Mouse (Mus musculus): ENCODE data around the gene Lrrn4. TPM values are rescaled to one million over a fixed set of nuclear protein-coding genes. Genes with fewer than 3 reads are reported as not detected.
A peak's percentile ranks its signal among the peaks of the same experiment; 100 is the strongest.

The Lrrn4 gene
- polyA plus RNA-seq, 1 experiment, result not detected

- no peak overlapping the region for H3K27ac ChIP-seq (ENCODE audit: insufficient read depth, low read depth, low read length)
- no peak overlapping the region for H3K4me3 ChIP-seq (ENCODE audit: insufficient read depth, low read depth, low read length)
- no peak for TF ChIP-seq POLR2A (IDR thresholded peaks at IDR 0.05; ENCODE audit: insufficient read depth, low read depth, low read length)
- no peak for TF ChIP-seq CTCF (IDR thresholded peaks at IDR 0.05; ENCODE audit: insufficient read depth, low read depth, low read length)
- H3K4me1 ChIP-seq (ENCODE audit: control insufficient read depth, insufficient read depth, low read length), result peaks cover 2% of the 10 kb centered on the region; the same call in 1 of the 2 replicates
These were observed 20.3 kb downstream of the Lrrn4 start for GRCm38 (mm10) chr2:132860435-132860834.

GRCm38 (mm10) chr2:132856333-132856732, 24.4 kb downstream of the Lrrn4 start:
- no peak overlapping the region for H3K27ac ChIP-seq (ENCODE audit: insufficient read depth, low read depth, low read length)
- WGBS, result 62% methylated on average over 5 of the region's 5 CpGs
- no peak for TF ChIP-seq CTCF (IDR thresholded peaks at IDR 0.05; ENCODE audit: insufficient read depth, low read depth, low read length)
- no peak for TF ChIP-seq POLR2A (IDR thresholded peaks at IDR 0.05; ENCODE audit: insufficient read depth, low read depth, low read length)
- peaks cover 2% of the 10 kb centered on the region; the same call in 1 of the 2 replicates for H3K4me1 ChIP-seq (ENCODE audit: control insufficient read depth, insufficient read depth, low read length)
- H3K4me3 ChIP-seq (ENCODE audit: insufficient read depth, low read depth, low read length), result no peak overlapping the region

DNA sequence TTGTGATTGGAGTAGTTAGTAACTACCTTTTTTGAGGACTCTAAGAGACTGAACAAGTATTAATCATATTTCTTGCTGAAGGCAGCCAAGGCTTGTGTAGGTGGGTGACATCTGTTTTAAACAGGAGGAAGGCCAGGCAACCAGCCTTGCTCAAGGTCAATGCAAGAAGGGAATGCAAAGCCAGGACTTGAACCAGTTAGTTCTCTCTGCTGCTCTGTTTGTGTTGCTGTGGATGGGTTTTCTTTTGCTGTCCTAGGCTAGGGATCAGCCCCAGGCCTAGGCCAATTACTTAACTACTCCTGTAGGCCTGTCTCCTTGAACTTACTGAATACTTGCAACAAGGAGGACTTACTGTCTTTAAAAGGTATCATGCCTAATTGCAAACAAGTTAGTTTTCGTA, 27.6 kb downstream of the Lrrn4 start:
- Histone ChIP-seq H3K4me1 (ENCODE audit: control insufficient read depth, insufficient read depth, low read length) (peaks cover 7% of the 10 kb centered on the region), H3K27ac (ENCODE audit: insufficient read depth, low read depth, low read length) (no peak overlapping the region), H3K4me3 (ENCODE audit: insufficient read depth, low read depth, low read length) (no peak overlapping the region)
- TF ChIP-seq POLR2A (IDR thresholded peaks at IDR 0.05; ENCODE audit: insufficient read depth, low read depth, low read length) (no peak), CTCF (IDR thresholded peaks at IDR 0.05; ENCODE audit: insufficient read depth, low read depth, low read length) (no peak)
- 96% methylated on average over 1 of the region's 1 CpGs for WGBS

- TF ChIP-seq CTCF (IDR thresholded peaks at IDR 0.05; ENCODE audit: insufficient read depth, low read depth, low read length) (no peak), POLR2A (IDR thresholded peaks at IDR 0.05; ENCODE audit: insufficient read depth, low read depth, low read length) (no peak)
- Histone ChIP-seq H3K4me3 (ENCODE audit: insufficient read depth, low read depth, low read length) (no peak overlapping the region), H3K27ac (ENCODE audit: insufficient read depth, low read depth, low read length) (no peak overlapping the region), H3K4me1 (ENCODE audit: control insufficient read depth, insufficient read depth, low read length) (peaks cover 14% of the 10 kb centered on the region)
- WGBS, result 48% methylated on average over 6 of the region's 6 CpGs
These were observed 31.6 kb downstream of the Lrrn4 start for GRCm38 (mm10) chr2:132849141-132849540.

DNA sequence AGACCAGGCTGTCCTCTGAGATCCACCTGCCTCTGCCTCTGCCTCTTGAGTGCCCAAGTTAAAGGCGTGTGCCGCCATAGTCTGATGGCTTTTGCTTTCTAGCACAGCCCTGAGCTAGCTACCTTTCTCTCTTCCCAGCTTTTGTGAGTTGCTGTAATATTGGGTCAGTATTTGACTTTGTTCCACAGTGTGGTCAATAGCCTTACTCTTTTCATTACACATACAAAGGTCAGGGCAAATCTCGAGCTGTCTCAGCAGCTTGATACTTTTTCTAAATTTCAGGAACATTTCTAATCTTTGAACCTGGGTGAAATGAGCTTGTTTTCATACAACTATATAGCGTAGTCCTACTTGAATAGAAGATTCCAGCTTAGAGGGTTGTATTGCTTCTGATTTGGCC, 32.3 kb downstream of the Lrrn4 start:
- 82% methylated on average over 4 of the region's 4 CpGs for WGBS
- no peak overlapping the region for H3K27ac ChIP-seq (ENCODE audit: insufficient read depth, low read depth, low read length)

DNA sequence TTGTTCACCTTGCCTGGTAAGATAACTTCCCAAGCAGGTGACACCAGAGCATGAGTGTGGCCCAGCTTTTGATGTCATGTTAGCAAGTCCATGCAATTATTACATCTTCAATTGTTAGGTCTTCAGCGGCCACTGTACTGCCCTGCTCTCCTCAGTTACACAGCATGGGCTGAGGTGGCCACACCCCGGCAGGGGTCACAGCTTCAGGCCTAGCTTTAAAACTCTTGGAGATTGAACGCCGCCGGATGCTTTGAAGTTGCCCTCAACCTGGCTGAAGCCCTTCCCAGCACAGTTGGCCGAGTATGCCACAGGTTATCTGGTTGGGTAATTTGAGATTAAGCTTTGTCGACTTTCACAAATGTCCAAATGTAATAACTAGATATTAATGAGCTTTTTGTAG, 33.1 kb downstream of the Lrrn4 start:
- TF ChIP-seq CTCF (IDR thresholded peaks at IDR 0.05; ENCODE audit: insufficient read depth, low read depth, low read length) (no peak), POLR2A (IDR thresholded peaks at IDR 0.05; ENCODE audit: insufficient read depth, low read depth, low read length) (no peak)
- no peak overlapping the region for H3K27ac ChIP-seq (ENCODE audit: insufficient read depth, low read depth, low read length)
- H3K4me1 ChIP-seq (ENCODE audit: control insufficient read depth, insufficient read depth, low read length), result peaks cover 14% of the 10 kb centered on the region
- 35% methylated on average over 7 of the region's 7 CpGs for WGBS
- H3K4me3 ChIP-seq (ENCODE audit: insufficient read depth, low read depth, low read length), result peak overlapping the region; percentile 35

More for the DNA sequence above, 32.3 kb downstream of the Lrrn4 start:
- Histone ChIP-seq H3K4me1 (ENCODE audit: control insufficient read depth, insufficient read depth, low read length) (peaks cover 14% of the 10 kb centered on the region), H3K4me3 (ENCODE audit: insufficient read depth, low read depth, low read length) (no peak overlapping the region)
- TF ChIP-seq POLR2A (IDR thresholded peaks at IDR 0.05; ENCODE audit: insufficient read depth, low read depth, low read length) (no peak), CTCF (IDR thresholded peaks at IDR 0.05; ENCODE audit: insufficient read depth, low read depth, low read length) (no peak)

GRCm38 (mm10) chr2:132846407-132847358, 34.0 kb downstream of the Lrrn4 start, which contains the start of gene Crls1:
Crls1 (plus strand) TSS chr2:132846666.
- Histone ChIP-seq H3K27ac (ENCODE audit: insufficient read depth, low read depth, low read length) (0 out of 2 replicates have a peak within 1 kb of the TSS, but pooled peaks have one; percentile 23), H3K4me1 (ENCODE audit: control insufficient read depth, insufficient read depth, low read length) (peaks cover 14% of the 10 kb centered on the region), H3K4me3 (ENCODE audit: insufficient read depth, low read depth, low read length) (peak within 1 kb of the TSS; percentile 95)
- 6% methylated on average over 96 of the region's 96 CpGs for WGBS
- peak; percentile 98 for TF ChIP-seq CTCF (IDR thresholded peaks at IDR 0.05; ENCODE audit: insufficient read depth, low read depth, low read length)
- TF ChIP-seq POLR2A (IDR thresholded peaks at IDR 0.05; ENCODE audit: insufficient read depth, low read depth, low read length), result peak; percentile 79

GRCm38 (mm10) chr2:132841071-132841470, 39.6 kb downstream of the Lrrn4 start:
- no peak overlapping the region for H3K27ac ChIP-seq (ENCODE audit: insufficient read depth, low read depth, low read length)
- WGBS, result 95% methylated on average over 4 of the region's 4 CpGs
- H3K4me3 ChIP-seq (ENCODE audit: insufficient read depth, low read depth, low read length), result no peak overlapping the region
- H3K4me1 ChIP-seq (ENCODE audit: control insufficient read depth, insufficient read depth, low read length), result no peaks in the 10 kb centered on the region
- TF ChIP-seq POLR2A (IDR thresholded peaks at IDR 0.05; ENCODE audit: insufficient read depth, low read depth, low read length) (no peak), CTCF (IDR thresholded peaks at IDR 0.05; ENCODE audit: insufficient read depth, low read depth, low read length) (no peak)

Other genes with a start within 250 kb of the Lrrn4 start
- not detected in 2 replicates for gene Shld1, start 194.0 kb downstream of the Lrrn4 start, polyA plus RNA-seq (2012; ENCODE audit: insufficient read depth, insufficient read length, low replicate concordance, missing spikeins)
- gene Chgb, start 99.6 kb downstream of the Lrrn4 start, polyA plus RNA-seq (2012; ENCODE audit: insufficient read depth, insufficient read length, low replicate concordance, missing spikeins), result 149 TPM in 1 of 2 replicates, not detected in the other
- not detected in 2 replicates for gene Trmt6, start 64.8 kb downstream of the Lrrn4 start, polyA plus RNA-seq (2012; ENCODE audit: insufficient read depth, insufficient read length, low replicate concordance, missing spikeins)
- not detected in 2 replicates for gene Mcm8, start 64.8 kb downstream of the Lrrn4 start, polyA plus RNA-seq (2012; ENCODE audit: insufficient read depth, insufficient read length, low replicate concordance, missing spikeins)
- gene Crls1, start 34.2 kb downstream of the Lrrn4 start, polyA plus RNA-seq (2012; ENCODE audit: insufficient read depth, insufficient read length, low replicate concordance, missing spikeins), result not detected in 2 replicates
- gene Fermt1, start 65.0 kb upstream of the Lrrn4 start, polyA plus RNA-seq (2012; ENCODE audit: insufficient read depth, insufficient read length, low replicate concordance, missing spikeins), result not detected in 2 replicates

Measured in olfactory bulb, adult 2 months (tissue).